Mouse (Mus musculus) heart, adult 18-20 months (tissue): Measurements from ENCODE around the gene Coa7. TPM values are rescaled to one million over a fixed set of nuclear protein-coding genes. Genes with fewer than 3 reads are reported as not detected.

Experiments
- DNase-seq, 2 experiments: peaks; one replicate each; pipeline ENCODE4 v3.0.0; 2021 to 2022; ENCODE audit warnings: mixed read lengths in 1 of 2
- long read RNA-seq, 2 experiments: library from polyadenylated mRNA; stranded (forward); transcript quantifications; one replicate each; pipeline ENCODE4 v2.0.0; 2021
- total RNA-seq, 2 experiments: library from RNA; stranded (reverse); gene quantifications; 2 replicates each; pipeline ENCODE4 v1.2.3; 2021

Gene Coa7
- 10 to 100 TPM; 35.6 to 39.8 TPM for total RNA-seq
- long read RNA-seq, experiment 1, transcript Coa7-202 (3 exons, 3,714 nt): major isoform, 26 of 26 reads
- long read RNA-seq, experiment 1, partial matches to known transcripts: 0 of 26 reads
- long read RNA-seq, experiment 1, other reads (novel, unspliced or antisense): 0 of 26 reads
- long read RNA-seq, experiment 2, transcript Coa7-202 (3 exons, 3,714 nt): major isoform, 14 of 19 reads
- long read RNA-seq, experiment 2, partial matches to known transcripts: 1 of 19 reads
- long read RNA-seq, experiment 2, other reads (novel, unspliced or antisense): 4 of 19 reads

DNA sequence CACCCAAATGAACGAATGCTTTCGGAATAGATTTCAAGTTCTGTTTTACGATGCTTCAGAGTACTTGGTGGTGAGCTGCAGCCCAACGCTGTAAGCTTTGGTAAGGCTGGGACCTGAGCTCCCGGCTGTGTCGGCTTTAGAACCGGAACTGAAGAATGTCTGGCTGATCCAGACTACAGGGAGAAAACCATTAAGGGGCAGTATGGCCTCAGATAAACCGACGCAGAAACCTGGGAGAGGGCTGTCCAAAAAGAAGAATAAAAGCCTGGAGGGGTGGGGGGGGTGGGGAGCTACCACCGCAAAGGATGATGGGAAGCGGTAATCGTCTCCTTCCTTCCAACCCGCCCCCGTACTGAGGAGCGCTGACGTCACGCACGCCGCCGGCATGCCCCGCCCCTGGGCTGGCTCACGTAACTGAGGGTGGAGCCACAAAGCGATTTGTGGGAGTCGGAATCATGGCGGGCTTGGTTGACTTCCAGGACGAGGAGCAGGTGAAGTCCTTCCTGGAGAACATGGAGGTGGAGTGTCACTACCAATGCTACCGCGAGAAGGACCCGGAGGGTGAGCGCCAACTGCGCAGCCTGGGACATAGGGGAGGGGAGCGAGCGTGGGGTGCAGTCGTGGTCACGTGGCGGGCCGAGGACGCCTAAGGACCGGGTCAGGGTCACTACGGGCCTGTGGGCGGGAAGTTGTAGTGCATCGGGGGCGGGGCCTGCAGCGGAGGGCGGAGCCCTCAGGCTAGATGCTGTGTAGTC, at the start of gene Coa7:
Gene Coa7, plus strand, starts transcription at position 411 of the 755 bp plus-strand sequence.
- peak; percentile 96 to 98 for DNase-seq

DNA sequence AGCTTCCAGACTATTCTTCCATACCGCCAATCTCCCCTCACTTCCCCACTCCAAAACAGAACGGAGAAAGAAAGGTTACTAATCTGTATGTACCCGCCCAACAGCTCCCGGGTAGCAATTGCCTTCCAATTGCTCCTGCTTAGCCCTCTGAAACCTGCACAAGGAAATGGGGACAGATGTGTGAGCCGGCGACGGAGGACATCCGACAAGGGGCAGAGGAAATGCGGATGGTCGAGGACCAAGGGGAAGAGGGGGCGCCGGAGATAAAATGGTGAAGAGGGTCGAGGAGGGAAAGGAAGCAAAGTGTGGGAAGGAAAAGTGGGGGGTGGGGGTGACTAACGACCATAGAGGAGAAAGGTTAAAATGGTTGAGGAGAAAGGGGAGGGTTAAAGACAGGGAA, 27.7 kb upstream of the Coa7 start:
- DNase-seq: no peak

DNA sequence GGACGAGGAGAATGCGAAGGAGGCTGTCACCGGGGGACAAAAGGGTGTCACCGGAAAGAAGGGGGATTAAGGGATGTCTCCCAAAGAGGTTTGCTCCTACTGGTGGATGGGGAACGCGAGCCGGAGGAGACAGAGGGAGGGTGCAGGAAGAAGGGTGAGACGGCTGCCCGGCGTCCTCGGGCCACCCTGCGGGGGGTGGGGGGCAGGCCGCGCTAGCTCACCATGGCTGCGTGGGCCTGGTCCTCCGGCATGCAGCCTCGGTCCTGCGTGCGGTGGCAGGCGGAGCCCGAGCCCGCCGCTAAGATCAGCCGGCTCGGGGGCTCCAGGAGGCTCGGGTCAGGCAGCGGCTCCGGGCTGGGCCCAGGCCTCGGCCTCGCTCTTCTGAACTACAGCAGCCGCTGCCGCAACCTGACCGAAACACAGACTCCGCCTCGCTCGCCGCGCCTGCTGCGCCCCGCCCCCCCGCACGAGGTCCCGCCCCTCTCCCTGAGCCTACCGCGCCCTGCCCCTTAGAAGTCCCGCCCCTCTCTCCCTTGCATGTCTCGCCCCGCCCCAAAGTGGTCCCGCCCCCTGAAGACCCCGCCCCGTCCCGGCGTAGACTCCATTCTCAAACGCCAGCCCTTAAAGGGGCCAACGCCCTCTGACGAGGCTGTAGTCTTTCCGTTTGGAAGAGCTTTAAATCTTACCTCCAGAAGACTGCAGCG, 27.1 kb upstream of the Coa7 start, which contains the start of gene Zyg11b:
Gene Zyg11b, minus strand, starts transcription at position 427 of the 704 bp plus-strand sequence.
- DNase-seq: peak; percentile 89 to 92

DNA sequence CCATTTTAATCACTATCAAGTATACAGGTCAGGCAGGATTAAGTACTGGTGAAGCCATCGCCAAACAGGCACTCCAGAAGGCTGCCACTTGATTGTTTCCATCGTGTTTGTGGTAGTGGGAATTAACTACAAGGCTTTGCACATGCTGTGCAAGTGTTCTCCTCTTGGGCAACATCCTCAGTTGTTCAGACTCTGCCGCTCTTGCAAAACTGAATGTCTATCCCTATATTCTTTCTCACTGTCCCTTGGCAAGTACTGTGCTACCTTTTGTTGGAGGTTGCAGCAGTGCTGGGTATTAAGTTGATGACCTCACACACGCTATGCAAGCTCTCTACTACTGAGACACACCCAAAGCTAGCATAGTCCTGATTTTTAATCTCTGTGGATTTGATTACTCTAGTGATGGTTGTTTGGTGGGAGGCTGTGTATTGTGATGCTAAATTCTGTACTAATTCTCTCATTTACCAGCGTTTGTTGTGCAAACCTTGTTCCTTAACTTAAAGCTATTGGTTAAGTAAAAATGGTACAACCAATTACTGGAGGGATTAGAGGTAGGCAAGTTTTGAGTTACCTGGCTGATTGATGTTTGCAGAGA, 25.5 kb upstream of the Coa7 start:
- no peak for DNase-seq

DNA sequence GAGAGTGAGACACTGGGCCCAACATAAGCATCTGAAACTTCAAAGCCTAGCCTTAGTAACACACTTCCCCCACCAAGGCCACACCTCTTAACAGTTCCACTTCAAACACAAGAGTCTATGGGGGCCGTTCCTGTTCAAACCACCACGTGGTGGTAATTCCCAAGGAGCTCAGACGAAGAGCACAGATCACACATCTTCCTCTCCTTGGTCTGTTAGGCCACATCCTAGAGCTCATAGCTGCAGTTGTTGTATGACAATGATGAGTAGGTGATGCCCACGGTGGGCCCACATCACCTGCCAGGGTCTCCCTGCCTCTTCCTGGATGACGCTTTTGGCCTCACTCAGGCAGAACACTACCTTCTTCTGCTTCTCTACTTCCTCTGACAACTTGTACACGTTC, 17.2 kb upstream of the Coa7 start:
- no peak for DNase-seq

DNA sequence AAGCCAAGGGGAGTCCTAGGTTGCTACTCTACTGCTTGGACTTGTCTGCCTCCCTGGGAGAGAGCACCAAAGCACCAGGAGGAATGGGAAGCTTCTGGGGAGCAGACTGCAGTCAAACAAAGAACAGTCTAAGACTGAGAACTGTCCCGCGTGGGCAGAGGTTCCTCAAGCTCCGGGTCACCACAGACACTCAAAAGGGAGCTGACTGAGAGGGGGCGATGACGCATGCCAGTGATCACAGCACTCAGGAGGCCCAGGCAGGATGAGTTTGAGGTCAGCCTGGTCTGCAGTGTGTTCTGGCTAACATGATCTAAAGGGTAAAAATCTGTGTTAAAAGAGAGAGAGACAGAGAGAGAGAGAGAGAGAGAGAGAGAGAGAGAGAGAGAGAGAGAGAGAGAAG, 13.9 kb upstream of the Coa7 start:
- no peak for DNase-seq

DNA sequence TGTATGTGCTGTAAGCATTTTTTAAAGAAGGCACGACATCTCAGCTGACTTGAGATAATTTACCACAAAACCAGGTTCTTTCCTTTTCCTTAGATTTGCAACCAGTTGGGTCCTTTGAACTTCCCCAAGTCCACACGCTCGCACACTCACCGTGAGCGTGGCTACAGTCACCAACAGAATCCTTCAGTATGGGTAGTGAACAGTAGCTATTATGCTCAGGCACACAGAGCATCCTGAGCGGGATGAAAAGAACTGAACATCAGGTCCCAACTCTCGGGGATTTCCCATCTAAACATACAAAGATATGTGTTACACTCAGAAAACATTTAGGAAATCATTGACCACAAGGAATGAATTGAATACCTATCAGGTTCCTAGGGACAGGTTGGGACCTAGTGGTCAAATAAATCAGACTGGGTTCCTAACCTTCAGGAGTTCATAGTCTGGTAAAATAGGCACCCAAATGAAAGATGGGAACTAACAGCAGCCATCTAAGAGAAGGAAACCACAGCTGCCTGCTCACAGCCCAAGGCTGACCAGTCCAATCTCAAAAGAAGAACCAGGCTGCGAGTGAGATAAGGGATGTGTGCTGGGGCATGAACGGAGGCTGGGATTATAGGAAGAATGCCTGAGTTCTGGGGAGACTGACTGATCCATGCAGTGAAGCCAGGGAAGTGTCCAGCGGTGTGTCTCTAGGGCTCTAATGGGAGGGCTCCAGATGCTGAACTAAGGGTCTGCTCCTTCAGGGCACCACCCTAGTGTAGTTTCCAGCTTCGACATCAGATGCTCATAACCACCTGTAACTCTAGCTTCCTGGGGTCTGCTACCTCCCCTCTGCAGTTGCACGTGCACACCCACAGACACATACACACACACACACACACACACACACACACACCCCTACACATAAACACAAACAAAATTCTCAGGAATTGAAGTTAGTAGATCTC, 10.0 kb upstream of the Coa7 start:
- no peak for DNase-seq

DNA sequence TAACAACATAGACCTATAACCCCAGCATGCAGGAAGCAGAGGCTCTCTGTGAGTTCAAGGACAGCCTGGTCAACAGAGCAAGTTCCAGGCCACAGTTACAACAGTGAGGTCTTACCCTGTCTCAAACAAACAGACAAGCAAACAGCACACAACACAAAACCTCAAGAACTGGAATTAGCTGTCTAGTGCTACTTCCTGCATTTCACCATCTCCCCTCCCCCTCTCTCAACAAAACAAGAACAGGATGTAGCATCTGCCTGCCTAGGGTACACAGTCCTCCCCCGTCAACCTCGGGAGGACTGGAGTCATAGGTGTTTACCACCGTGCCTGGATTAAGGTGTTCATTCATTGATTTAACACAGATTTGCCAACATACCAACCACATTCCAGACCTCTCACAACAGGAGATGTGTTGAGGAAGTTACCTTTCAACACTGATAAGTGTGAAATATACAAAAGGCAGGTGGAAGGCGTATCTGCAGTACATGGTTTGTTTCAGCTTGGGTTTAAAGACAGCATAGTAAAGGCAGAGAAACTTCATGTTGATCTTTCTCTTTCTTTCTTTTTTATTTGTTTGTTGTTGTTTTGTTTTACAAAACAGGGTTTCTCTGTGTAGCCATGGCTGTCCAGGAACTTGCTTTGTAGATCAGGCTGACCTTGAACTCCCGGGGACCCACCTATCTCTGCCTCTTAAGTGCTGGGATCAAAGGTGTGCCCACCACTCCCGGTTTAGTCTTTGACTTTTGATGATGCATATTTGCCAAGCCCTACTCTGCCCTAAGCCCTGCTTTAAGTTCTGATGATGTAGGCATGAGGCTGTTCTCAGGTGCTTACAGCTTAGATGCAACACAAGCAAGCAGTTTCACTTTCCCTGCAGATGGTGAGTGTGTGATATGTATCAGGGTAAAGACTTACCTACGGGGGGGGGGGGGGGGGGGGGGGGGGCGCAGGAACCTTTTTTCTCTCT, 9.0 kb upstream of the Coa7 start:
- no peak for DNase-seq

DNA sequence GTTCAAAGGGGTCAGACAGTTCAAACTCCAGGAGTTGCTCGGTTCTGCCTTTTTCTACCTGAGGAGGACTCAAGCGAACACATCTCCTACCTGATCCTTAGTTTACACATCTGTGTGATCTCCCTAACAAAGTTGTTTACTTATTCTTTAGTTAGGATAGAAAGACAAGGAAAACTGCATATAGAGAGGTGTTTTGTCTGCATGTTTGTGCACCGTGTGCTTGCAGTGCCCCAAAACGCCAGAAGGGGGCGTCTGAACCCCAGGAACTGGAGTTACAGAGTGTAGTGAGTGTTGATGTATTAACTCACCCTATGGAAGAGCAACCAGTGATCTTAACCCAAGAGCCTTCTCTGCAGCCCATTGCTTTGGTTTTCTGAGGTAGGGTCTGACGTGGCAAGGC, 8.2 kb upstream of the Coa7 start:
- no peak for DNase-seq

DNA sequence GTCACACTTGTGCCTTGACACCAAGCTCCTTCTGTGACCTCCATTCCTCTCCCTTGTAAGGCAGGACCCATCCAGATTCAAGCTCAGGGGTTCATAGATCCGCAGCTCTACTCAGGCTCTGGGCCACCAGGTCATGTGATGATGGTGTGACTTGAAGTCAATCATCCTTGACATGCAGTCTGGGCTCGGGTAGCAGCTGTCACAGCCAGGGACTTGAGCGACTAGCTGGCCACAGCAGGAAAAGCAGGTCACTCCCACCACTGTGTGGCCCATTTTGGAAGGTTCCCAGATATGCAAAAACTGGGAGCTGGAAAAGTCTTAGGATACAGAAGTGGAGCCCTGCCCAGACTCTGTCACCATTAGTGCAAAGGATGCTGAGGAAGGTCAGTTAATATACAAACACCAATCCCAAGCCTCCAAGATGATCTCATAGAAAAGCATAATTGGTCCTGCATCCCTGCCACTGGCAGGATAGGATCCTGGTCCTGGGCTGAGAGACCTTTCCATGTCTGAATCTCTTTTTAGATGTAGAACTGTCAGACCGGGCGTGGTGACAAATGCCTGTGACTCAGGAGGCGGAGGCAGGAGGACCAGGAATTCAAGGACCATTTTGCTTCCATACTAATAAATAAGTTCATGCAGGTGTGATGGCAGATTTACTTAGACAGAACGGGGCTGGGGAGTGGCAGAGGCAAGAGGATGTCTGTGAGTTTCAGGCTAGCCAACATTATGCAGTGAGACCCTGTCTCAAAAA, 7.1 kb upstream of the Coa7 start:
- no peak for DNase-seq

DNA sequence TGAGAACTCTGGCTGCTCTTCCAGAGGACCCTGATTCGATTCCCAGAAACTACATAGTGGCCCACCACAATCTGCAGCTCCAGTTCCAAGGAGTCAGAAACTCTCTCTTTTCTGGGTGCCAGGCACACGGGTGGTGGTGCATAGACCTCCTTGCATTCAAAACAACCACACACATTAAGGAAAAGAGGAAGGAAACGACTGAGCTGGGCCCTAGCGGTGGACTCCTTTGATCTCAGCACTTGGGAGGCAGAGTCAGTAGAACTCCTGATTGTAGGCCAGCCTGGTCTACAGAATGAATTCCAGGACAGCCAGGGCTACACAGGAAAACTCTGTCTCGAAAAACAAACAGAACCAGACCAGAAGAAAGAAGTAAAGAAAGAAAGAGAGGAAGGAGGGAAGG, 4.4 kb upstream of the Coa7 start:
- DNase-seq: no peak

DNA sequence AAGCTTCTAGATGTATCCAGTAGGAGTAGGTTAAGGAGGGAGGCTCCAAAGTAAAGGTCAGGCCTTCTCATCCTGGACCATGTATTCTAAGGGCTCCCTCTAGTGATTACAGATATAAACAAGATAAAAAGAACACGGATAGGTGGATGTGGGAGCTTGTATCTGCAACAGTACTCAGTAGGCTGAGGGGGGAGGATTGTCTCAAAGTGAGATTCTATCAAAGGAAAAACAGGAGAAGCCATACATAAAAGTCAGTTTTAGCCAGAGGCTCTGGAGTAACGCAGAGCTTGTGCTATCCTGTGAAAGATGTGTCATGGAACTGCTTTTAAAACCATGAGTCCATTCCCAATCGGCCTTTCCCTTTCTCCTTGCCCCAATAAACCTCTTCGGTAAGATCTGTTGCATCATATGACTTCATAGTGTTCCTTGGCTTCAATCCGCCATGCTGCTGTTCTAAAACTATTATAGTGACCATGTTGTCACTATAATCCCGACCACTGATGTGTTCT, 815 bp upstream of the Coa7 start:
- peak; percentile 35 to 66 for DNase-seq

DNA sequence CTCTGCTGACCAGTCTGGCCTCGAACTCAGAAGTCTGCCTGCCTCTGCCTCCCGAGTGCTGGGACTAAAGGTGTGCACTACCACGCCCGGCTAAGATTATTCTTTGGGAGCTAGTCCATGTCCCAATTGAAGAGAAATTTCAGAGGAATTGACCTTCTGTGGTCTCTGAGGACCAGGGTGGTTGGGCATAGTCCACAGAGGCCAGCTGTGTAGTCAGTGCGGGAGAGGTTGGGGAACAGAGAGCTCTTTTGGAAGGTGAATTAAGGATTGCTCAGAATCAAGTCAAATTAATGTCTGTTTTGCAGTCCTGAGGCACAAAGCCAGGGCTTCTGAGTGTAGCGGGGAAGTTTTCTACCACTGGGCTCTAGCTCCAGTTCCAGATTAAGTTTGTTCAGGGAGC, 1.9 kb downstream of the Coa7 start:
- no peak for DNase-seq

DNA sequence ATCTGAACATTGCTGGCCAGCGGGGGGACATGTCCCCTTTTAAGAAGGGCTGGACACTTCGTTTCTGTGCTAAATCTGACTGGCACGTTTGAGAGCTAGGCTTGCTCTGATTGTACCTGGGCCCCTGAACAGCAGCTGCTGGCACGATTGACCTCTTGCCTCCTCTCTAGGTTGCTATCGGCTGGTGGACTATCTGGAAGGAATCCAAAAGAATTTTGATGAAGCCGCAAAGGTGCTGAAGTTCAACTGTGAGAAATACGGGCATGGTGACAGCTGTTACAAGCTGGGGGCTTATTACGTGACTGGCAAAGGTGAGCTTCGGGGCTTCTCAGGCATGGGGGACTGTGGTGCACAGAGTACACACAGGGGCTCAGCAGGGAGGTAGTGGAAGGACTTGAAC, 4.1 kb downstream of the Coa7 start:
- no peak for DNase-seq

DNA sequence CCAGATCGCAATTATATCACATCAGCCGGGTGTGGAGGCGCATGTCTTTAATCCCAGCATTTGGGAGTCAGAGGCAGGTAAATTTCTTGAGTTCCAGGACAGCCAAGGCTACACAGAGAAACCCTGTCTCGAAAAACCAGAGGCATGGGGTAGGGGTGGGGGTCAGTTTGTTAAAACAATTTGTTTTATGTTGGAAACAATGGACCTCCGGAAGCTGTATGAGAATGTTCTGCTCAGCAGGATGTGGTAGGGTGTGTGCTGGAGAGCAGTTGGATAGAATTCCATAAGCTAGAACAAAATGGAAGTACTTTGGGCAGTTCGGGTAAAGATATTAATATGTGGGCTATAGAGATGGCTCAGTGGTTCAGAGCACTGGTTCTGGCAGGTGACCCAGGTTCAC, 7.5 kb downstream of the Coa7 start:
- DNase-seq: no peak

DNA sequence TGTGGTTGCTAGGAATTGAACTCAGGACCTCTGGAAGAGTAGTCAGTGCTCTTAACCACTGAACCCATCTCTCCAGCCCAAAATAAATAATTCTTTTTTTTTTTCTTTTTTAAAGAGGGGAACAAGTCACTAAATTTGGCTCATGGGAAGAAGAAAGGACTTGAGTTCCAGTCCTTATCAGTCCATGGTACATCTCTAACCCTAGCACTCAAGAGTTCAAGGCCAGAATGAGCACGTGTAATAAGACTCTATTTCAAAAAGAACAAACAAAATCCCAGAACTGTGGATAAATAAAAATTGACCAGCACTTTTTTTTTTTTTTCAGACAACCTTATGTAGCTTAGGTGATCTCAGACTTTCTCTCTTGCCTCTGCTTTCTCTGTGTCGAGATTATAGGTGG, 8.8 kb downstream of the Coa7 start:
- no peak for DNase-seq

DNA sequence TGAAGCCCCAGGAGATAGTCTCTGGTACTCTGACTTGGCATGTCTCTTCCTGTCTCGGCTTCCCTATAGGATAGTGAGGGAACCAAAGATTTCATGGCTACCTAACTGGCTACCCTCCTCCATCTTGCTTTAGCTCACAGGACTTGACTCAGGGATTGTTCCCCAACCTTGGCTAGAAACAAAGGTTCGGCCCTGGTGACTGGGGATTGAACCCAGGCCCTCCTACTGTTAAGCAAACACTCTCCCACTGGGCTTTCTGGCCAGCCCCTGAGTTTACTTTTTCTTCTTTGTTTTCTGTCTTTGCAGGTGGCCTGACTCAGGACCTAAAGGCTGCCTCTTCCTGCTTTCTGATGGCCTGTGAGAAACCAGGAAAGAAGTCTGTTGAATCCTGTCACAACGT, 9.9 kb downstream of the Coa7 start:
- DNase-seq: no peak

DNA sequence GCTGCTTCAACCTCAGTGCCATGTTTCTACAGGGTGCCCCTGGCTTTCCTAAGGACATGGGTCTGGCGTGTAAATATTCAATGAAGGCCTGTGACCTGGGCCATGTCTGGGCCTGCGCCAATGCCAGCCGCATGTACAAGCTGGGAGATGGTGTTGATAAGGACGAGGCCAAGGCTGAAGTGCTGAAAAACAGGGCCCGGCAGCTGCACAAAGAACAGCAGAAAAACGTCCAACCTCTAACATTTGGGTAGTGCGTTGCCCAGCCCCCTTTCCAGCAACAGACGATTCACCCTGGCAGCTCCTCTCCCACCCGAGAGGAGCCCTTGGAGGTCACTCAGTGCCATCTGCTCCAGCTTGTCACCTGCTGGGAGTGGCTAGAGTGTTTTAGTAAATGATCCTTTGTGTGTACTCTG, 10.4 kb downstream of the Coa7 start:
- no peak for DNase-seq

DNA sequence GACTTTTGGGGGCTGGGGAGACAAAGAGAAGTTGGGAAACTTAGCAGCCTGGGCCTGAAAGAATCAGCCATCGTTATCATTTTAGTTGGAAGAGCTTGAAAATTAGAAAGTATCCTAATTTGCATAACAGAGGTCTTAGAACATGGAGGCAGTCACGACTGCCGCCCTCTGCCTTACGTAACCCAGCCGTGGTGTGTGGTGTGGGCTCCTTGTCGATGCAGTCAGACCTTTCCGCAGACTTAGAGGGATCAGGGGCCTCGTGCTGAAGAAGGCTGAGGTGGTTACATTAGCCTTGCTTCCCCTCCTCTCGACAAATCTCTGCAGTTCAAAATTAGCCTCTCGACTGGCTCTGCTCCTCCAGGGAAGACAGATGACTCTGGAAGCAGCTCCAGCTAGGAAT, 10.9 kb downstream of the Coa7 start:
- DNase-seq: no peak
